Mouse (Mus musculus): Measurements from ENCODE around the gene Tcp10c.
"Not testable (repeated sequence)": the region's sequence is repeated elsewhere in the genome, so short reads cannot be mapped to it uniquely, and the experiment has no call there.

Tcp10c gene

DNA sequence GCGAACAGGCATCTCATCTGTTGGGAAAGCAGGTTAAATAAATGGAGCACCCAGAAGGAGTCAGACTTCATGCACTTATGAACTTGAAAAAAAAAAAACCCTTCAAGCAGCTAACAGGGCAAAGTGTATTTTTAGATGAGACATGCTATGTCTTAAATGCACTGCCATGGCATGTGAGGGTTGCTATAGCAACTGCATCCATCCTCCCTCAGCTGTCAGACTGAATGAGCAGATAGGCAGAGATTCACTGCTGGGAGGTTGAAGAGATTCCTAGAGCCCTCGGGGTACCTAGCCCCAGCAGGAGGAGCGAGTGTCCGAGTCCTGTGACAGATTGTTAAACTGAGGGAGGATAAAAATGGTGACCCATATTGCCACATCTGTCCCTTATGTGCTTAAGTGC is 36.6 kb downstream of the Tcp10c start:
- not testable (repeated sequence) for DNase-seq (ENCODE audit: low spot score in 2 of 2)

DNA sequence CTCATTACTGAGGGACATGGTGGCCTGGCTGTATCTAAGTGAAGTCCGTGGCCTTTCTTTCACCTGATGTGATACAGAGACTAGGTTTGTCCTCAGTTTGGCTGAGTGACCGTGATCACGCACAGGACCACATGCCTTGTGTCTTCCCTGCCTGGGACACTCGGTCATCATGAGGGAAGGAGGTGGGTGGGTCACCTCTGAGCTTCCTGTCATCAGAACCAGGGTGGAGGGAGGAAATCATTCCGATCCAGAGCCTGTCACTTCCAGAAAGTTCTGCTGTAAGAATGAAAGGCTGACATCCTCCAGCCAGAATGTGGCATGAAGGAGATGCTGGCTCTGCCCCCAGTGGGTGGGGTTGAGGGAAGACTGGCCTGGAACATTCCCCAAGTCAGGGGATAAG is 45.6 kb downstream of the Tcp10c start:
- not testable (repeated sequence) for DNase-seq (ENCODE audit: low spot score in 2 of 2)

DNA sequence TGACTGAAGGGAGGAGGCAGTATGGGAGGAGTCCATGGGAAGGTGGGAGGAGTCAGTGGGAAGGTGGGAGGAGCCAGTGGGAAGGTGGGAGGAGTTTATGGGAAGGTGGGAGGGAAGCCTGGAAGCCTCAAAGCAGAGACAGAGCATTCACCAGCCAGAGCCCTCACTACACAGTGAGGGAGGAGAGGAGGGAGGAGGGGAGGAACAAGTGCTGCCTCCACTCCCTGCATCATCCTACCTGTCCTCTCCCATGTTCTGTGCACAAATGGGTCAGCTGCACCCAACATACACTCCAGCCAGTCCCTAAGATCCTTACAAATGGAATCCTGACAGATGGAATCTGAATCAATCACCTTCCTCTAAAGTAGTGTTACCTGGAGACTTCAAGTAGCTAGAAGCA is 47.7 kb downstream of the Tcp10c start:
- DNase-seq (ENCODE audit: low spot score in 2 of 2): not testable (repeated sequence)

DNA sequence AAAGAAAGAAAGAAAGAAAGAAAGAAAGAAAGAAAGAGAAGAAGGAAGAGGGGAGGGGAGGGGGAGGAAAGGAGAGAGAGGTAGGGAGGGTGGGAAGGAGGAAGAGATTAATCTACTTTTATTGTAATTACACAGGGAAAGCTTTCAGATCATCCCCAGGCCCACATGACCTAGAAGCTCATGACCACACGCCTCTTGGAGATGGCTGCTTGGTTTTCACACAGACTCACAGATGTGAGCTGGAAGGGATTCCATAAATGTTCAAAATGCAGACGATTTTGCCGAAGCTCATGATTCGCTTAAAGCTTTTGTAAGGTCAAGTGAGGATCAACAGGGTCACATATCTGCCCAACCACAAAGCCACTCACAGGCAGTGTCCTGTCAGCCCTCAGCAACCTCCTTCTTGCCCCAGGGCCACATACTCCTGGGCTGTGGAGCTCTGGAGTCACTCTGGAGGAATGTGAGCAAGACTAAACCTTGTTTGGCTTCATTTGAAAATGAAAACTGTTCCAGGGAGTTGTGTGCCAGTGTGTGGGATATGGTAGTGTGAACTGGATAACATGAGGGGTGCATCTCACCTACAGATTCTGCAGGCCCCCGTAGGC is 49.3 kb downstream of the Tcp10c start:
- DNase-seq (ENCODE audit: low spot score in 2 of 2): not testable (repeated sequence)

DNA sequence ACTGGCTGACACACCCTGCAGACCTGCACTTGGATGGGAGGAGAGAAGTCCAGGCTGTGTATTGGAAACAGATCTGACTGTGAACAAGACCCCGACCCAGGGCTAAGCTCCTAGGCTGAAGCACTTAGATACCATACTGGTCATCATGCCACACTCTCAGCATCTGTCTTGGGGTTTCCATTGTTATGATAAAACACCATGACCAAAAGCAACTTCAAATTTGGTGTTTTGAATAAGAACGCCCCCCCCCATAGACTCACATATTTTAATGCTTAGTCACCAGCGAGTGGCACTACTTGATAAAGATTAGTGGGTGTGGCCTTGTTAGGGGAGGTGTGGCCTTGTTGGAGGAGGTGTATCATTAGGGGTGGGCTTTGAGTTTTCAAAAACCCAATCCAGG is 51.7 kb downstream of the Tcp10c start:
- not testable (repeated sequence) for DNase-seq (ENCODE audit: low spot score in 2 of 2)

DNA sequence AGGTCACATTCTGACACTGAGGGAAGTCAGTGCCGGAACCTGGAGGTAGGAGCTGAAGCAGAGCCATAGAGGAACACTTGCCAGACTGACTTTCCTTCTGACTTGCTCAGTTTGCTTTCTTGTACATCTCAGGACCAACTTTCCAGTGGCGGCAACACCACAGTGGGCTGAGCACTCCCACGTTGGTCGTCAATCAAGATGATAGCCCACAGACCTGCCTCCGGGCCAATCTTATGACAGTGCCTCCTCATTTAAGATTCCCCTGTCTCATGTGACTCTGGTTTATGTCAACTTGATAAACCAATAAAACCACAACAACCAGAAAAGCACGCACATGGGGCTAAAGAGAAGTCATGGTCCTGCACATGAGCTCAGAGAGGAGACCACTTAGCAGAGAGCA is 52.3 kb downstream of the Tcp10c start:
- not testable (repeated sequence) for DNase-seq (ENCODE audit: low spot score in 2 of 2)

DNA sequence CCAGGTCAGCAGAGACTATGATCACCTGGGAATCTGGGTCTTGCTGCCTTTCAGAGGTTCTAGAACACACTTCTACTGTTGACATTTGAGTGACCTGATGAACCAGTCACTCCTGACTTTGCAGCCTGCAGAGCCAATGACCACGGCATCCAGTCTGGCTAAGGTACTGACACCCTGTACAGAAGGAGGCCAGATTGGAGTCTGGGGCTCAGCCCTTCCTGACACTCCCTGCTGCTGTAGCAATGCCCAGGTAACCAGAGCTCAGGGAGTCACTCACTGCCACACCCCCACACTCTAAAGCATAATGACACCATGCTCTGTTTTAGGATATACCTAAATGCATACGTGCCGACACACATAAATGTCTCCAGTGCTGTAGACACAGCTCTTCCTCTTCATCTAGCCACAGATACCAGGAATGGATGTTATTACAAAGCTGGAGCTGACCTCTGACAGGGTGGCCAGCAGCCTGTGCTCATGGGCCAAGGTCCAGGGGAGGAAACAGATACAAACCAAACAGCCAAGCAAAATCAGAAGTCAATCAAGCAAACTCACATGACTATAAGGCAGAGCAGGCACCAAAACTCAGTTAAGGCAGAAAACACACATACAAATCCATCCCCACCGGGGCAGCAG is 53.4 kb downstream of the Tcp10c start:
- DNase-seq (ENCODE audit: low spot score in 2 of 2): not testable (repeated sequence)

DNA sequence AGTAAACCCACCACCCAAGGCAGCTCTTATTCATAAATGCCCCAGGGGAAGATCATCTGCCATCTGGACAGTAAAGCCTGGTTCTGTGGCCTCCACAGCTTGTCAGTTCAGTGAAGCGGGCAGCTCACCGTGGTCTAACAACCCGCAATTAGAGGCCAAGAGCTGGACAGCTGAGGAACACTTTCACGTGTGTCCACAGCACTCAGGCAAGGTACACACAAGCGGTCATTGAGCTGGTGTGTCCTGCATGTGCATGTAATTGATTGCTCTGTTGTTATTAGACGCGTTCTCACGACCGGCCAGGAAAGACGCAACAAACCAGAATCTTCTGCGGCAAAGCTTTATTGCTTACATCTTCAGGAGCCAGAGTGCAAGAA is 53.9 kb downstream of the Tcp10c start:
- DNase-seq (ENCODE audit: low spot score in 2 of 2): not testable (repeated sequence)

DNA sequence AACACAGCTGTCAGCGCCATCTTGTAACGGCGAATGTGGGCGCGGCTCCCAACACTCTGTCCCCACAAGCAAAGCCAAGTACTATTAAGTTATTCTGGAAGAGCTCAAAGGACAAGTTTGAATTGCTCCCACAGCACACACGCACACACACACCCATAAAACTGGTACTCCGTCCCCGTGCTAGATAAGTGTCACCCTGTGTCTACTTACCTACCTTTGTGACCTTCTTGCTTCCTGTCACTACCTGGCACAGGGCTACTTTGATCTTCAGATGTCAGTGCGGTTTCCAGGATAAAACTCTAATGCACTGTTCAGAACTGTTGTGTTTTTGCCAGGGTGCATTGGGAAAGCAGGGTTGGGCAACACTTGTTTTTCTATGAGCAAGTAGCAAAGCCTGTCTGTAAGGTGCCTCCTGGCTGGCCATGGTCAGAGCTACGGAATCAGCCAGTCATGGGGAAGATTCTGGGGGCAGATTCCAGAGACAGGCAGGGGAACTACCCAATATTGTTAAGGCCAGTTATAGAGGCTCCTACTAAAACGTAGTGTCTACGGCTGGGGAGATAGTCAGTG is 66.7 kb downstream of the Tcp10c start:
- DNase-seq (ENCODE audit: low spot score in 2 of 2): not testable (repeated sequence)

DNA sequence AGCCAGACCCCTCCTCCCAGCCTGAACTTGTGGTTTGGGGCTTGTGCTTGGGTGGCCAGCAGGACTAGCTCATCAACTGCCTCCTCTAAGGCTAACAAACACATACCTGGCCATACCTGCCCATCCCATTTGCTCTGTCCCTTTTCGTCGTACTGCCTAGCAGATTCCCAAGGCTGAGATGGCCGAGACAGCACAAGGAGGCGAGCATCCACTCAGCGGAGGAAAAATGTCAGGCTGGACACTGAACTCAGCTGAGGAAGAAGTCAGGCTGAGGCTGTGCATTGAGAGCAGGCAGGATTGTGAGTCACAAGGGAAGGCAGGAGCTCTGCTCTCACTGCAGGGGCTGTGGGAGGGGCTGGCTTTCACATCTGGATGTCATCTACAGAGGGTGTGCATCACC is 68.3 kb downstream of the Tcp10c start:
- DNase-seq (ENCODE audit: low spot score in 2 of 2): not testable (repeated sequence)

DNA sequence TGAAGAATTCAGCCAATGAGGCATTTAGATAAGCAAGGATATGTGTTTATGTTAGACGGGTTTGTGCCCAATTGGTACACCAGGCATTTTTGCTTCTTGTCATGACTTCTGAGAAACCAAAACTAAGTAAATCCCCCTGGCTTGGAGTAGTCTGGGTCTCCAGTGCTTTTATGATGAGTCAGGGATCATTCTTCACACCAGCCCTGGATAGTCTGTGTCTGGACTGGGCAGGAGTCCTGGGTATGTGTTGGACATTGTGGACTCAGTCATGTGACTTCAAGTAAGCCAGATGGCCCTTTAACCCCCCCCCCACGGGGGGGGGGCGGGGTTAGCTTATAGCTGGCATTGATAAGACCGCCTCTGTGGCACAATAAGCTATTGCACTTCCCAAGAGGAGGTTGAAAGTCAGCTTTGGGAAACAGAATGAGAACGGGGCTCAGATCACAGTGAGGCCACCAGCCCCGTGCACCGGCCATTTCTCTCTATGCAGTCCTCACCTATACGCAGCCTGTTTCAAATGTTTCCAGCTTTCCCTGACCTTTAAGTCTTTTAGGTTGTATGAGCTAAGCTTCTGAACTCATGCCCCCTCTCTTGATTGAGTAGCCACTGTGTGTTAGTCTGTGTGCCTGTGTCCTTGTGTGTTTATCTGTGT is 69.1 kb downstream of the Tcp10c start:
- DNase-seq (ENCODE audit: low spot score in 2 of 2): not testable (repeated sequence)

DNA sequence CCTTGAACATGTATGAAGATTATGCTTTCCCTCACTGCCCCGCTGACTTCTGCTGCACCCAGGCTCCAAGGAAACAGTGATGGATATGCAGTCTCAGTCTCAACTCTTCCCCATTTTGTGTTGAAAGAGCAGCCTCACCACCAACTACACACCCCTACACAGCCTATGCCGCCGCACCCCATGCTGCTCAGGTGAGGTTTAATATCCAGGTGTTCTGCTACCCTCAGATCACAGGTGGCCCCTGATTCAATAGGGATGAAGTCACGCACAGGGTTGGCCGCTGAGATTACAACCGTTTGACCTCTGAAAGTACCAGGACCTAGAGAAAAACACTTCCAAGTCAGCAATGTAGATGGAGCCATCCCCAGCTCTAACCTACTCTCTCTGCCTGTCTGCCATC is 69.9 kb downstream of the Tcp10c start:
- DNase-seq (ENCODE audit: low spot score in 2 of 2): not testable (repeated sequence)

DNA sequence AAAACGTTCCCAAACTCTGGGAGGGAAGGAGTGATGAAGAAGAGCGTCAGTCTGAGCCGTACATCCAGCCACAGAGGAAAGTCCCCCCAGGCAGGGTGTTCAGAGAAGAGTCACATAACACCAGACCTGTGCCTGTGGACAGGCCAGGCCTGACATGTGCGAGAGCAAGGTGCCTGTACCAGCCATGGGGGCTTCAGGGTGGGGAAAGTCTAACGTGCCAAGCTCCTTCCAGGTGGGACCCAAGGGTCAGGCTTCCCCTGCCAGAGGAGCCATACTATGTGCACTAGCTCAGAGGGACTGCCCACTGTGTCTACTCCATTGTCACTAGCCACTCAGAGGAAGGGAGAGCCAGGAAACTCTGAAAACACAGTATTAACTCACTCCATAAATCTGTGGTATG is 71.3 kb downstream of the Tcp10c start:
- not testable (repeated sequence) for DNase-seq (ENCODE audit: low spot score in 2 of 2)

DNA sequence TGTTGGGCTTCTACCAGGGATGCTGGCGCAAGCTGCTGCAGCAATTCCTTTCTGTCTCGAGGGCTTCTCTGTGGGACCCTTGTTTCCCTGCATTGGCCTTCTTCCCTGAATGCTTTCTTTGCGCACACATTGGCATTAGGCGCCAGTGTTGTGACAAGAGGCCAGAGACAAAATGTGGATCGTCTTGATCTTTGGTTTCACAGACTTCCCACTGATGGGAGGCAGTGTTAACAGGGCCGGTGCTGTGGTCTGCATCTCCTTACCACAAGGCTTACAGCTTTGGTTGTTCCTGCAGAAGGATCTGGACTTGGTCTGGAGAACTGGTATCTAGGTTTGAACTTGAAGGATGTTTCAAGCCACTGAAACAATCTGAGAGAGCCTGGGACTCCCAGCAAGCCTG is 72.1 kb downstream of the Tcp10c start:
- DNase-seq (ENCODE audit: low spot score in 2 of 2): not testable (repeated sequence)

All from frontal cortex, postnatal 14 days (tissue).